Mouse (Mus musculus) C2C12 (cell line): ENCODE measurements around the gene S100a16. TPM values are rescaled to one million over a fixed set of nuclear protein-coding genes. Genes with fewer than 3 reads are reported as not detected.

Source experiments
- H3K27me3 ChIP-seq: one replicate; pipeline ENCODE4 v1.6.1; 2011; ENCODE audit not compliant: control insufficient read depth, insufficient read depth, insufficient read length
- H3K36me3 ChIP-seq: one replicate; pipeline ENCODE4 v1.6.1; 2011; ENCODE audit not compliant: control insufficient read depth, insufficient read depth
- H3K4me3 ChIP-seq: one replicate; pipeline ENCODE4 v1.5.1; 2011; ENCODE audit warnings: mild to moderate bottlenecking, control low read depth; ENCODE audit not compliant: poor library complexity, insufficient read depth, severe bottlenecking
- H3K79me2 ChIP-seq: one replicate; pipeline ENCODE4 v1.6.1; 2011; ENCODE audit not compliant: control insufficient read depth, insufficient read depth
- H3K79me3 ChIP-seq: one replicate; pipeline ENCODE4 v1.6.1; 2011; ENCODE audit warnings: low read depth, control low read depth
- H3ac ChIP-seq: one replicate; pipeline ENCODE3; 2011; ENCODE audit warnings: low read depth; ENCODE audit not compliant: control insufficient read depth, insufficient read length
- CEBPB ChIP-seq: IDR thresholded peaks from one replicate; pipeline ENCODE4 v1.6.1; 2011; ENCODE audit warnings: low read depth, mild to moderate bottlenecking, control low read depth, moderate library complexity
- CTCF ChIP-seq: IDR thresholded peaks from one replicate; pipeline ENCODE4 v1.5.1; 2011; ENCODE audit not compliant: control insufficient read depth, insufficient read depth, insufficient read length
- FOSL1 ChIP-seq: IDR thresholded peaks from one replicate; pipeline ENCODE4 v1.8.0; 2011; ENCODE audit warnings: mild to moderate bottlenecking, low read length; ENCODE audit not compliant: poor library complexity, insufficient read depth, severe bottlenecking
- MAX ChIP-seq: IDR thresholded peaks from one replicate; pipeline ENCODE4 v1.6.1; 2011; ENCODE audit warnings: mild to moderate bottlenecking, control low read depth
- MYOD1 ChIP-seq: IDR thresholded peaks from one replicate; pipeline ENCODE4 v1.6.1; 2011; ENCODE audit warnings: low read depth; ENCODE audit not compliant: control insufficient read depth, insufficient read length
- MYOG ChIP-seq: IDR thresholded peaks from one replicate; pipeline ENCODE4 v1.6.1; 2011; ENCODE audit not compliant: control insufficient read depth, insufficient read length; ENCODE audit errors: extremely low read depth
- USF1 ChIP-seq: IDR thresholded peaks from one replicate; pipeline ENCODE4 v1.6.1; 2011; ENCODE audit warnings: low read depth, mild to moderate bottlenecking, control low read depth, moderate library complexity
- polyA plus RNA-seq: library from polyadenylated mRNA; unstranded; fragments of >200 nt; fragmentation: generic; extraction: Trizol; gene quantifications from one replicate; pipeline ENCODE4 v1.2.1, GENCODE M21; 2012; ENCODE audit warnings: missing spikeins

S100a16 gene
- polyA plus RNA-seq, 1 experiment: 49.2 TPM

DNA sequence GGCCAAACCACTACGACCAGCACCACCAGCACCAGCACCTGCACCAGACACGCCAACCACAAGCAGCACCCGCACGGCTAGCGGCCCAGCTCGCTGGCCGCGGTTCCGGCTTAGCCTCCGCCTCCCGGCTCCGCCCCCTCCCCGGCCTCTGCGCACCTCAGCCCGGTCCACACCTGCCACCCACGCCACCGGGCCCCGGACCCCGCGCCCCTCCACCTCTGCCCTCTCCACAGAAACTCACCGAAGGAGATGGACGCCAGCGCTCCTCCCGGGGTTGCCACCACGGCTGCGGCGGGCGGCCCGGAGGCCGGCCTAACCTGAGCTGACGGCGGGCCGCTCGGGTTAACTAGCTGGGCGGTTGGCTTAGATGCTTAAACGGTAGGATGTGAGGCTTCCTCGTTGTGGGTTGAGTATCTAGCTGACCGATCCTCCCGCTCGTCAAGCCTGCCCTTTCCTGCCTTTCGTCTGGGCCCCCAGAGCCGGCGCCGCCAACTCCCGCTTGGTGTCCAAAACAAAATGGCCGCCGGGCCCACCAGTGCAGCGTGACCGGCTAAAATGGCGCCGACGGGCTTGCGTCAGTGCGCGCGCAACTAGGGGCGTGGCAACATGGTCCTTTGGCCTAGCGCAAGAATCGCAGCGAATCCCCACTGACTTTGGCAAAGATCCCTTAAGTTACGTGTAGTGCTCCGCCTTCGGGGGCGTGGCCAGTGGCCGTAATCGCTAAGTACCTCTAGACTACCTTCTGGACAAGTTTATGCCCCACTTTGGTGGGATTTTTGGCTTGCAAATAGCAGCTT is 27.9 kb upstream of the S100a16 start, which contains the start of gene Chtop:
Gene Chtop (minus strand): TSS at position 549 of the 797 bp plus-strand sequence.
- H3K79me3 ChIP-seq: peaks cover 48% of the 10 kb centered on the region
- H3ac ChIP-seq: peak within 1 kb of the TSS; percentile 67
- H3K27me3 ChIP-seq: no peaks in the 10 kb centered on the region
- H3K4me3 ChIP-seq: peak within 1 kb of the TSS; percentile 84
- peaks cover 71% of the 10 kb centered on the region for H3K79me2 ChIP-seq
- TF ChIP-seq FOSL1 (no peak), MAX (peak; percentile 26)
- H3K36me3 ChIP-seq: peaks cover 41% of the 10 kb centered on the region

DNA sequence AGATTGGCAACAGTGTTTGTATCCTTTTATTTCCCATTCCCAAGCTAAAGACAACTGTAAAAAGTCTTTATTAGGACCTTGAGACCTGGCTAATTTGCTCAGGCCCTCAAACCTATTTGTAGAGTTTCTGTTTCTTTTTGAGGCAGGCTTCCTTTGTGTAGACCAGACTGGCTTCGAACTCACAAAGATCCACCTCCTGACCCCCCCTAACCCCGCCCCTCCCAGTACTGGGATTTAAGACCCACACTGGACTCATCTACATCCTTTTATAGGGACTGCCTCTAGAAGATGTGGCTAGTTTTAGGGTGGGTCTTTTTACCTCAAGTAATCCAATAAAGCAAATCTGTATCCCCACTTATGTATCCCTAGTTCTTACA is 27.3 kb upstream of the S100a16 start:
- TF ChIP-seq USF1 (no peak), CEBPB (no peak), MYOD1 (no peak), MAX (no peak), CTCF (no peak), MYOG (no peak), FOSL1 (no peak)
- no peaks in the 10 kb centered on the region for H3K27me3 ChIP-seq
- peaks cover 42% of the 10 kb centered on the region for H3K79me3 ChIP-seq
- peaks cover 35% of the 10 kb centered on the region for H3K36me3 ChIP-seq
- H3K79me2 ChIP-seq: peaks cover 65% of the 10 kb centered on the region
- no peak overlapping the region for H3K4me3 ChIP-seq
- H3ac ChIP-seq: no peak overlapping the region

DNA sequence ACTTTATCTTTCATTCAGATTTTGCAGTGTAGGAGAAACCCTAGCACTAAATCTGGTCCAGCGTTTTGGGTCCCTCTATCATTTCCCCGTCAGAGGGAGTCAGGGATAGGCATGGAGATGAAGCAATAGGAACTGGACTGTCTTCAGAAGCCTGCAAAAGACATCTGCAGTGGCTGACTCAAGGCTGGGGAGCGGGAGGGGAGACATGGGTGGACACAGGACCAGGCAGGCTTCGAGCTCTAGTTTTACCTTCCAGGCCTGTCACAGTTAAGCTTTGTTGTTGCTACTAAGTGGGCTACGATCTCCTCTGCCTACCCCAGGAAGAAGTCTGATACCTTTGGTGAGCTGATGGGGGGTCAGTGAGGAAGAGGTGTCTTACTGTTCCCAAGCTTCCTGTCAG is 24.8 kb upstream of the S100a16 start:
- Histone ChIP-seq H3K36me3 (peaks cover 10% of the 10 kb centered on the region), H3ac (no peak overlapping the region), H3K79me2 (peaks cover 54% of the 10 kb centered on the region), H3K79me3 (peaks cover 18% of the 10 kb centered on the region), H3K27me3 (no peaks in the 10 kb centered on the region), H3K4me3 (no peak overlapping the region)
- TF ChIP-seq MYOG (no peak), CEBPB (no peak), MAX (no peak)

DNA sequence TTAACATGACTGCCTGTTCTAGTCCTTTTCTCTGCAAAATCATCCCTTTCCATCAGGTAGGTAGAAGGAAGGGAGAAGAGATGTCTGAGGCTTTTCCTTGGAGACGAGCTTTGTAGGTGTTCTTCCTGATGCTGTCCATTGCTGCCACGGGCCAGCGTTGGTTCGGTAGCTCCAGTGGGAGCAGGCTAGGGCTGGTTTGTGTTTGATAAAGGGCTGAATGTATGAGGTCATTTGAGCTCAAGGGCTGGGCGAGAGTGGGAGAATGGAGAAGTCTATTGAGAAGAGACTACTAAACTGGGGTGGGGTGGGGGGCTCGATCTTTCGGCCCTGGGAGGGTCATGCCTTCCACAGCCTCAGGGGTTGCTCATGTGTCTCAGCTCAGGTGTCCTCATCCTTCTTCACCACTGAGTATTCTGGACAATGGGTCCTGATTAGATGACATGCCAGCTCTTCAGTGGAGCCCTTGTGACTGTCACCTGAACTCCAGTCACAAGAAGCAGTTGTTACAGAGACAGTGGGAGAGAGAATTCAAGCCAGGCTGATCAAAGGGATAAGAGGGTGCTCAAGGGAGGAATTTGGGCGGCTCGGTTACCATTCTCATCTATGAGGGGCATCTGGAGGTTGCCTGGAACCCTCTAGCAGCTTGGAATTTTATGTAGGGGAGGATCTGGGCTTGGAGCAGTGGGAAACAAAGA is 24.0 kb upstream of the S100a16 start:
- Histone ChIP-seq H3K27me3 (no peaks in the 10 kb centered on the region), H3K36me3 (peaks cover 6% of the 10 kb centered on the region), H3K79me3 (peaks cover 10% of the 10 kb centered on the region), H3K4me3 (peak overlapping the region; percentile 35), H3K79me2 (peaks cover 46% of the 10 kb centered on the region), H3ac (no peak overlapping the region)
- TF ChIP-seq CEBPB (no peak), MYOG (no peak), MYOD1 (no peak), FOSL1 (no peak), MAX (no peak), CTCF (no peak), USF1 (no peak)

DNA sequence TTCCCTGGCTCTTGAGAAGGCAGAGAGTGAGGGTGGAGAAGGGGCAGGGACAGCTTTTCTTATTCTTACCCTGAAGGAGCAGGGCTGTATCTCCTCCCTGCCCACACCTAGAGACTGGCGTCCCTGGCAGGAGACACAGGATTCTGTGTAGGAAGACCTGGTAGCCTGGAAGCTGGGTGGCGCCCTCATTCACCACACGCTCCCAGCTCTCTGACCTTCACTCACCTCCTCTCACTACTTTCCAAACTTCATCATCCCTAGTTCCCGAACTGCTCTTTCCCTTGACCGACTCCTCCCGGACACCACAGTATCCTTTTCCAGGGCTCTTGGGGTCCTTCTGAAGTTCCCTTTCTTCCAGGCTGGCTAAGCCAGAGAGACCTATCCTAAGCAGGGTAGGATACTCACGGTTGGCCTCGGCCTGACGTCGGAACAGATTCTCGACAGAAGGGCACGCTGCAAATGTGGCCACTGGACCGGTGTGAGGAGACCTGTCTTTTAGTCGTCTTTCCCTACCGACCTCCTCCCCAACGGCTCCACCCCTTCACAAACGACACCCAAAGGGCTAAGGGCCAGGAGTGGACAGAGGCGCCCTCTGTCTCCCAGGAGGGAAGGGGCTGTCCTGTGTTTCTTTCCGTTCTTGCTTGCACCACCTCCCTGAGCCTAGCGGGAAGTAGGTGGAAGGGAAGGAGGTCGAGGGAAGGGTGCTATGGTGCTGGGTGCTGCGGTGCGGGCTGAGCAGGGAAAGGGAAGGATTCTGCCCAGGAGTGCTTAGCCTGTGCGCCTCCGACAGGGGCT is 23.1 kb upstream of the S100a16 start, which contains the start of the genes S100a1 and S100a13:
Gene S100a1 (minus strand): TSS at position 597 of the 795 bp plus-strand sequence.
Gene S100a13 (plus strand): TSS at position 640 of the 795 bp plus-strand sequence.
- TF ChIP-seq USF1 (no peak), MAX (no peak), FOSL1 (no peak), CEBPB (no peak), MYOG (no peak), MYOD1 (no peak), CTCF (peak; percentile 8)
- peaks cover 37% of the 10 kb centered on the region for H3K79me2 ChIP-seq
- no peaks in the 10 kb centered on the region for H3K27me3 ChIP-seq
- peaks cover 6% of the 10 kb centered on the region for H3K36me3 ChIP-seq
- H3K4me3 ChIP-seq: peak within 1 kb of the TSS; percentile 35
- H3K79me3 ChIP-seq: peaks cover under 1% of the 10 kb centered on the region
- peak within 1 kb of the TSS; percentile 63 for H3ac ChIP-seq
